Mouse (Mus musculus) activated CD4-positive, CD25-positive, alpha-beta regulatory T cell, adult 4 months (primary cell): Measurements from ENCODE around the gene Phactr1. TPM values are rescaled to one million over a fixed set of nuclear protein-coding genes. Genes with fewer than 3 reads are reported as not detected.

ENCODE experiments used
- ATAC-seq: one replicate; pipeline ENCODE4 v1.8.0; 2017
- polyA plus RNA-seq, 2 experiments: library from polyadenylated mRNA; unstranded; fragments of 100-300 nt; shearing (Covaris generic); gene quantifications; one replicate each; pipeline ENCODE4 v1.2.1; 2017

Gene Phactr1
- polyA plus RNA-seq, 2 experiments from 2014 or later = 0.24 TPM; not detected in 1

GRCm38 (mm10) chr13:43132859-43133258 is 452.4 kb downstream of the Phactr1 start:
- ATAC-seq = no peak

GRCm38 (mm10) chr13:43133400-43133799 is 453.0 kb downstream of the Phactr1 start:
- no peak for ATAC-seq

GRCm38 (mm10) chr13:43134468-43134867 is 454.0 kb downstream of the Phactr1 start:
- ATAC-seq = no peak

- ATAC-seq = no peak
These were observed 464.4 kb downstream of the Phactr1 start for GRCm38 (mm10) chr13:43144720-43145418.

- no peak for ATAC-seq
These were observed 466.3 kb downstream of the Phactr1 start for GRCm38 (mm10) chr13:43146515-43147258.

- no peak for ATAC-seq
These were observed 468.3 kb downstream of the Phactr1 start for GRCm38 (mm10) chr13:43148692-43149091.

GRCm38 (mm10) chr13:43149661-43150060 is 469.2 kb downstream of the Phactr1 start:
- no peak for ATAC-seq

GRCm38 (mm10) chr13:43152005-43152520 is 471.6 kb downstream of the Phactr1 start:
- no peak for ATAC-seq

GRCm38 (mm10) chr13:43157370-43157769 is 476.9 kb downstream of the Phactr1 start:
- ATAC-seq = no peak

GRCm38 (mm10) chr13:43158281-43158680 is 477.9 kb downstream of the Phactr1 start:
- no peak for ATAC-seq

GRCm38 (mm10) chr13:43159429-43159828 is 479.0 kb downstream of the Phactr1 start:
- ATAC-seq = no peak

GRCm38 (mm10) chr13:43167721-43168120 is 487.3 kb downstream of the Phactr1 start:
- ATAC-seq = no peak

- ATAC-seq = peak; percentile 85
These were observed 490.7 kb downstream of the Phactr1 start, which contains the start of gene Tbc1d7 for GRCm38 (mm10) chr13:43171020-43171710. Gene Tbc1d7, minus strand, starts transcription at chr13:43171501.

GRCm38 (mm10) chr13:43172036-43172713 is 491.8 kb downstream of the Phactr1 start:
- ATAC-seq = no peak

- peak; percentile 33 for ATAC-seq
These were observed 492.8 kb downstream of the Phactr1 start for GRCm38 (mm10) chr13:43173262-43173661.

GRCm38 (mm10) chr13:43176676-43177075 is 496.3 kb downstream of the Phactr1 start:
- ATAC-seq = no peak

GRCm38 (mm10) chr13:43177317-43177716 is 496.9 kb downstream of the Phactr1 start:
- peak; percentile 77 for ATAC-seq

GRCm38 (mm10) chr13:43181104-43181503 is 500.7 kb downstream of the Phactr1 start:
- ATAC-seq = no peak

- peak; percentile 83 for ATAC-seq
These were observed 502.2 kb downstream of the Phactr1 start for GRCm38 (mm10) chr13:43182465-43183201.

- peak; percentile 43 for ATAC-seq
These were observed 503.0 kb downstream of the Phactr1 start for GRCm38 (mm10) chr13:43183248-43184055.

GRCm38 (mm10) chr13:43187736-43188135 is 507.3 kb downstream of the Phactr1 start:
- ATAC-seq = no peak
